Mouse (Mus musculus): ENCODE data around the gene Slit3. TPM values are rescaled to one million over a fixed set of nuclear protein-coding genes. Genes with fewer than 3 reads are reported as not detected.

The Slit3 gene
- total and polyA plus RNA-seq, 2 experiments from 2014 or later, result 5.6 to 15.0 TPM

GRCm38 (mm10) chr11:35280826-35281225 lies 159.8 kb downstream of the Slit3 start:
- no peak for TF ChIP-seq CTCF (IDR thresholded peaks at IDR 0.05; ENCODE audit: low read depth)
- Histone ChIP-seq H3K9ac (no peak overlapping the region), H3K4me2 (ENCODE audit: low read depth) (no peak overlapping the region), H3K27me3 (ENCODE audit: insufficient read depth, low read length) (no peaks in the 10 kb centered on the region), H3K4me3 (ENCODE audit: low read depth, low read length) (no peak overlapping the region), H3K36me3 (ENCODE audit: insufficient read depth) (no peaks in the 10 kb centered on the region), H3K9me3 (ENCODE audit: low read length) (no peaks in the 10 kb centered on the region), H3K27ac (ENCODE audit: low read depth, low read length) (no peak overlapping the region), H3K4me1 (ENCODE audit: insufficient read depth) (peaks cover 8% of the 10 kb centered on the region)
- WGBS, result 83% methylated on average over 6 of the region's 6 CpGs
- ATAC-seq, result no peak
- DNase-seq, result no peak

DNA sequence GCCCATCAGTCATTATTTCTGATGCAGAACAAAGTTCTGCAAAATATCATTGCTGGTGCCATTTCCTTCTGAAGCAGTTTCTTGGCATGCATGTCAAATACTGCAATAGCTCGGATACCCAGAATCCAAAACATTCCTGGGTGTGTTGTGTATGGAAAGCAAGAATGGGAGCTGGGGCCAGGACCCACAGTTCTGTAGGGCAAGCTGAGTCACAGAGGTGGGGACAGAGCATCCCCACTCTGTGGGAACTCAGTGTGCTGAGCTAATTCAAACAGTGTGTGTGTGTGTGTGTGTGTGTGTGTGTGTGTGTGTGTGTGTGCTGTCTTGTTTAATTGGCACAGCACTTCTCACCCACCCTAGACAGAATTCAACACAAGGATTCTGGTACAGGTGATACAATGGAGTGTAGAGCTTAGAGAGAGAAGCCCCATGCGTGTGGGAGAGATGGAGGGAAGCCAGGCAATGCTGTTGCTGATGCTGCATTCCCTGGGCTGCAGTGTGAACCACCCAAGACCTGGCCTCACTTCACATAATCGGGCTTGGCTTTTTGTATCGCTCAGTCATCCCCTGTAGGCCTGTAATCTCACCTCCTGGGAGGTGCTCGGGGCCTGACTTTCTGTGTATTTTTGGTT lies 161.1 kb downstream of the Slit3 start:
- H3K9me3 ChIP-seq (ENCODE audit: low read length), result no peaks in the 10 kb centered on the region
- H3K4me2 ChIP-seq (ENCODE audit: low read depth), result no peak overlapping the region
- WGBS, result 73% methylated on average over 5 of the region's 5 CpGs
- H3K9ac ChIP-seq, result no peak overlapping the region
- no peaks in the 10 kb centered on the region for H3K27me3 ChIP-seq (ENCODE audit: insufficient read depth, low read length)
- H3K4me3 ChIP-seq (ENCODE audit: low read depth, low read length), result no peak overlapping the region
- no peak overlapping the region for H3K27ac ChIP-seq (ENCODE audit: low read depth, low read length)
- DNase-seq (no peak), ATAC-seq (no peak)
- no peaks in the 10 kb centered on the region for H3K36me3 ChIP-seq (ENCODE audit: insufficient read depth)
- peaks cover 15% of the 10 kb centered on the region for H3K4me1 ChIP-seq (ENCODE audit: insufficient read depth)
- TF ChIP-seq CTCF (IDR thresholded peaks at IDR 0.05; ENCODE audit: low read depth), result no peak

GRCm38 (mm10) chr11:35282825-35283571 lies 162.0 kb downstream of the Slit3 start:
- Histone ChIP-seq H3K4me3 (ENCODE audit: low read depth, low read length) (no peak overlapping the region), H3K4me1 (ENCODE audit: insufficient read depth) (peaks cover 17% of the 10 kb centered on the region), H3K27me3 (ENCODE audit: insufficient read depth, low read length) (no peaks in the 10 kb centered on the region), H3K9ac (peak overlapping the region; percentile 40; the same call in 1 of the 2 replicates), H3K36me3 (ENCODE audit: insufficient read depth) (no peaks in the 10 kb centered on the region), H3K4me2 (ENCODE audit: low read depth) (peak overlapping the region; percentile 28), H3K9me3 (ENCODE audit: low read length) (no peaks in the 10 kb centered on the region), H3K27ac (ENCODE audit: low read depth, low read length) (peak overlapping the region; percentile 40)
- DNase-seq (peak; percentile 65), ATAC-seq (peak; percentile 83)
- 21% methylated on average over 12 of the region's 12 CpGs for WGBS
- no peak for TF ChIP-seq CTCF (IDR thresholded peaks at IDR 0.05; ENCODE audit: low read depth)

DNA sequence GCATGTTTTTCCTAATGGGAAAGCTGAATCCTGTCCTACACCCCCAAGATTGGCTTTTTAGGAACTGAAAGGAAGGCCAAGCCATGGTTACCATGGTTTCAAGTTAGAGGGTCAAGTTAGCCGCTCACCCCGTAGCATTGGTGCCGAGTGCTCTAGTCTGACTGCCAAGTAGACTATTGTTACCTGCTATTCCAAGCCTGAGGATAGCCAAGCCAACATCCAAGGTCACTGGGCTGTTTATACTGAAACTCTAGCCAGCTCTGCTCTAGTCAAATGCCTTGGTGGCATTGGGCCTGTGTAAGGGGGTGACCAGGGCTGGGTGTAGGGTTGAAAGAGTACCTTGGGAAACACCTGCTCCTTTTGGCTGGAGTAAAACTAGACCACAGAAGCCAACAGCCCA lies 162.7 kb downstream of the Slit3 start:
- no peak overlapping the region for H3K4me2 ChIP-seq (ENCODE audit: low read depth)
- H3K27ac ChIP-seq (ENCODE audit: low read depth, low read length), result no peak overlapping the region

GRCm38 (mm10) chr11:35286578-35287390 lies 165.8 kb downstream of the Slit3 start:
- peak; percentile 60 for DNase-seq

More for the DNA sequence above, 162.7 kb downstream of the Slit3 start:
- Histone ChIP-seq H3K9ac (no peak overlapping the region), H3K4me3 (ENCODE audit: low read depth, low read length) (no peak overlapping the region), H3K36me3 (ENCODE audit: insufficient read depth) (no peaks in the 10 kb centered on the region), H3K9me3 (ENCODE audit: low read length) (no peaks in the 10 kb centered on the region), H3K27me3 (ENCODE audit: insufficient read depth, low read length) (no peaks in the 10 kb centered on the region), H3K4me1 (ENCODE audit: insufficient read depth) (peaks cover 17% of the 10 kb centered on the region)
- TF ChIP-seq CTCF (IDR thresholded peaks at IDR 0.05; ENCODE audit: low read depth), result no peak
- 32% methylated on average over 3 of the region's 3 CpGs for WGBS
- ATAC-seq, result peak; percentile 28; the same call in 1 of the 2 replicates
- no peak for DNase-seq

DNA sequence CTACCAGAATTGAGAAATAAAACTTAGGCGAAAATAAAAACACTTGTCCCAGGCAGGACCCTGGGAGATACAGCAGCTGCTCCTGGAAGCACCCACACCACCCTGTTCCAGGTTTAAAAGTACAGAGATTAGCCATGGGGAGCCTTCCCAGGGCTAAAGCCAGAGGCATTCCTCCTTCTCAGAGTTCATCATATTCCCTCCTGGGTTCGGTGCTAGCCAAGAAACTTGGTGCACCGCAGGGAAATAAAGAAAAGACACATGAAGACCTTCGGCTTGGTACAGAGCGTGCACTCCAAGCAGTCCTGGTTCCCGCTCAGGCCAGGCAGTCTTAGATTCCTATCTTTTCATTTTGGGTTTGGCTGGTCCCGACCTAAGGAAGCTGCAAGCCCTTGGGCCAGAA lies 167.0 kb downstream of the Slit3 start:
- no peak overlapping the region for H3K27ac ChIP-seq (ENCODE audit: low read depth, low read length)
- ATAC-seq, result no peak
- no peak overlapping the region for H3K4me2 ChIP-seq (ENCODE audit: low read depth)
- H3K4me1 ChIP-seq (ENCODE audit: insufficient read depth), result peaks cover 14% of the 10 kb centered on the region
- H3K36me3 ChIP-seq (ENCODE audit: insufficient read depth), result no peaks in the 10 kb centered on the region
- 0 out of 2 replicates have a peak, but pooled peaks cover 3% of the 10 kb centered on the region for H3K27me3 ChIP-seq (ENCODE audit: insufficient read depth, low read length)
- no peak for DNase-seq
- no peaks in the 10 kb centered on the region for H3K9me3 ChIP-seq (ENCODE audit: low read length)
- WGBS, result 94% methylated on average over 7 of the region's 7 CpGs
- no peak overlapping the region for H3K9ac ChIP-seq
- H3K4me3 ChIP-seq (ENCODE audit: low read depth, low read length), result no peak overlapping the region
- TF ChIP-seq CTCF (IDR thresholded peaks at IDR 0.05; ENCODE audit: low read depth), result no peak

More at GRCm38 (mm10) chr11:35286578-35287390, 165.8 kb downstream of the Slit3 start:
- Histone ChIP-seq H3K27ac (ENCODE audit: low read depth, low read length) (0 out of 2 replicates have a peak overlapping the region, but pooled peaks have one; percentile 15), H3K36me3 (ENCODE audit: insufficient read depth) (no peaks in the 10 kb centered on the region), H3K27me3 (ENCODE audit: insufficient read depth, low read length) (0 out of 2 replicates have a peak, but pooled peaks cover 3% of the 10 kb centered on the region), H3K4me2 (ENCODE audit: low read depth) (no peak overlapping the region), H3K9me3 (ENCODE audit: low read length) (no peaks in the 10 kb centered on the region), H3K4me3 (ENCODE audit: low read depth, low read length) (no peak overlapping the region), H3K9ac (no peak overlapping the region), H3K4me1 (ENCODE audit: insufficient read depth) (peaks cover 17% of the 10 kb centered on the region)
- WGBS, result 24% methylated on average over 13 of the region's 13 CpGs
- no peak for TF ChIP-seq CTCF (IDR thresholded peaks at IDR 0.05; ENCODE audit: low read depth)
- peak; percentile 48; the same call in 1 of the 2 replicates for ATAC-seq

Measured in forebrain, postnatal 0 days (tissue).